Comparison of ENCODE assay signal across 23 mouse cellular contexts in genomic region chr9:23167056-23167591, GRCm38 (mm10). TPM values are rescaled to one million over a fixed set of nuclear protein-coding genes. Genes with fewer than 3 reads are reported as not detected.
DNase-seq lines count a peak whose midpoint lies in the region; ATAC-seq and TF ChIP-seq lines count a peak whose summit lies in the region.
"Had no signal": no experiment of that assay in that cellular context is flagged by ENCODE, and none has a peak within 500 bp of the region (broad histone marks: within the 10 kb centered on the region; RNA-seq: fewer than 3 reads in every experiment).

No protein-coding gene starts in this region.

- no peaks in the 10 kb centered on the region for H3K4me1 ChIP-seq in neural tube, embryonic 15.5 days
- H3K4me1 ChIP-seq: embryonic facial prominence, embryonic 13.5 days; forebrain, embryonic 13.5 days; heart, embryonic 10.5 days had no signal

- no peaks in the 10 kb centered on the region for H3K79me2 ChIP-seq in myocyte (ENCODE audit: control insufficient read depth, insufficient read depth)

- no peaks in the 10 kb centered on the region for H3K9me3 ChIP-seq in neural tube, embryonic 15.5 days (replicated peaks)
- H3K9me3 ChIP-seq: embryonic facial prominence, embryonic 13.5 days; forebrain, embryonic 13.5 days; G1E; heart, embryonic 10.5 days had no signal

- no peaks in the 10 kb centered on the region for H3K36me3 ChIP-seq in myocyte (ENCODE audit: control insufficient read depth, insufficient read depth)
- H3K36me3 ChIP-seq in neural tube, embryonic 15.5 days: no peaks in the 10 kb centered on the region
- H3K36me3 ChIP-seq: embryonic facial prominence, embryonic 13.5 days; G1E; heart, embryonic 10.5 days had no signal

- no peak for TF ChIP-seq POLR2A in myocyte (IDR thresholded peaks at IDR 0.05; ENCODE audit: insufficient read length, low read depth)

- no peak overlapping the region for H3ac ChIP-seq in myocyte (ENCODE audit: control insufficient read depth, insufficient read length)

- no peak overlapping the region for H3K27ac ChIP-seq in neural tube, embryonic 15.5 days (replicated peaks)
- H3K27ac ChIP-seq: embryonic facial prominence, embryonic 13.5 days; forebrain, embryonic 13.5 days; heart, embryonic 10.5 days; hindbrain, embryonic 14.5 days had no signal

- WGBS in neural tube, embryonic 15.5 days: 69% methylated on average over 2 of the region's 2 CpGs

- H3K4me3 ChIP-seq in myocyte: no peak overlapping the region
- H3K4me3 ChIP-seq in neural tube, embryonic 15.5 days (replicated peaks): no peak overlapping the region
- H3K4me3 ChIP-seq: embryonic facial prominence, embryonic 13.5 days; forebrain, embryonic 13.5 days; heart, embryonic 10.5 days had no signal

- intact Hi-C loops in heart, postnatal 14 days (cut with DNase I): no loop called here

- peak overlapping the region; percentile 64 for H3K4me2 ChIP-seq in myocyte (ENCODE audit: low read depth)
- no peak overlapping the region for H3K4me2 ChIP-seq in neural tube, embryonic 15.5 days
- H3K4me2 ChIP-seq: embryonic facial prominence, embryonic 13.5 days; forebrain, embryonic 13.5 days; hindbrain, embryonic 14.5 days had no signal

- H3K27me3 ChIP-seq in myocyte (ENCODE audit: control insufficient read depth, insufficient read depth, insufficient read length): no peaks in the 10 kb centered on the region
- H3K27me3 ChIP-seq in neural tube, embryonic 15.5 days (replicated peaks): no peaks in the 10 kb centered on the region
- H3K27me3 ChIP-seq: embryonic facial prominence, embryonic 13.5 days; forebrain, embryonic 13.5 days had no signal

- no peak overlapping the region for H3K9ac ChIP-seq in neural tube, embryonic 15.5 days (replicated peaks)
- H3K9ac ChIP-seq: embryonic facial prominence, embryonic 13.5 days; forebrain, embryonic 13.5 days; forebrain, postnatal 0 days; hindbrain, embryonic 14.5 days had no signal

- DNase-seq in heart, adult 11 months: peak; percentile 63
- DNase-seq in heart, postnatal 14 days: no peak
- DNase-seq in 3T3-L1 (ENCODE audit: low read depth, low spot score) (peak; percentile 75), NIH3T3 (ENCODE audit: low read depth) (peak; percentile 66)
- DNase-seq in embryo, embryonic 10 days (ENCODE audit: low spot score): no peak
- DNase-seq: adrenal gland, adult 2 months; adrenal gland, postnatal 25 days; cerebellum, adult 11 months; cerebellum, adult 9-10 months; cerebellum, postnatal 25 days; forebrain, postnatal 0 days; gastrocnemius, postnatal 36 days; heart, adult 18-20 months; heart, postnatal 10 days had no signal

- no peak for ATAC-seq in neural tube, embryonic 15.5 days (ENCODE audit: low FRiP score)
- ATAC-seq: forebrain, embryonic 13.5 days; forebrain, postnatal 0 days; intestine, embryonic 16.5 days had no signal

TF ChIP-seq in myocyte, 11 proteins besides CTCF, POLR2A, EP300 and RAD21:
- TF ChIP-seq POLR2AphosphoS2 (IDR thresholded peaks at IDR 0.05; ENCODE audit: insufficient read length, low read depth) (no peak), E2F4 (IDR thresholded peaks at IDR 0.05; ENCODE audit: insufficient read depth) (no peak), TCF3 (IDR thresholded peaks at IDR 0.05; ENCODE audit: insufficient read length, low read depth) (no peak), USF1 (IDR thresholded peaks at IDR 0.05; ENCODE audit: low read depth) (no peak), TCF12 (IDR thresholded peaks at IDR 0.05; ENCODE audit: insufficient read depth, poor library complexity, severe bottlenecking) (no peak), REST (IDR thresholded peaks at IDR 0.05; ENCODE audit: insufficient read depth, insufficient read length) (no peak), SRF (IDR thresholded peaks at IDR 0.05; ENCODE audit: control insufficient read depth, insufficient read length, low read depth) (no peak), MYOG (IDR thresholded peaks at IDR 0.05; ENCODE audit: control insufficient read depth in 1 of 3, insufficient read depth in 1 of 3, insufficient read length in 2 of 3, low read depth in 2 of 3) (no peak), CEBPB (IDR thresholded peaks at IDR 0.05; ENCODE audit: insufficient read depth, poor library complexity, severe bottlenecking) (no peak), MYOD1 (IDR thresholded peaks at IDR 0.05; ENCODE audit: control insufficient read depth in 1 of 3, insufficient read length in 2 of 3, low read depth in 2 of 3) (no peak), MAX (IDR thresholded peaks at IDR 0.05; ENCODE audit: low read depth) (no peak)

RNA-seq across cellular contexts. Expression of gene Bmper, which starts 55.8 kb away (rescaled TPM):
- total RNA-seq in heart, postnatal 14 days (2021): 1 to 10 TPM; 3.3 to 4.2 TPM
- 2.2 TPM for polyA plus RNA-seq in myocyte (2012; fragmentation: generic; extraction: Trizol)
- 10.7 and 12.3 TPM in 2 replicates for polyA plus RNA-seq in neural tube, embryonic 15.5 days (2015; fragmentation: Nextera tagmentation; extraction: Ambion mirVana)
- total RNA-seq: hematopoietic stem cell, adult 5-6 weeks had no signal
- polyA plus RNA-seq: G1E had no signal

Comparison
In these comparisons a context has a peak if more than half of its experiments do, and no peak if none do; other contexts are left out.
1. DNase-seq: peak in heart, adult 11 months (single experiment), 3T3-L1 (single experiment) and NIH3T3 (single experiment); none in heart, postnatal 14 days (0 of 2) and embryo, embryonic 10 days (single experiment).